Mouse (Mus musculus): ENCODE data around the gene Txndc12. TPM values are rescaled to one million over a fixed set of nuclear protein-coding genes. Genes with fewer than 3 reads are reported as not detected.

Gene Txndc12
- 35.4 and 36.0 TPM in 2 replicates for polyA plus RNA-seq (2021; fragmentation: Nextera tagmentation)
- long read RNA-seq, experiment 1, transcript Txndc12-201 (7 exons, 1,359 nt), result major isoform, 31 of 38 reads
- long read RNA-seq, experiment 1, partial matches to known transcripts, result 5 of 38 reads
- long read RNA-seq, experiment 1, other reads (novel, unspliced or antisense), result 2 of 38 reads
- long read RNA-seq, experiment 2, transcript Txndc12-201 (7 exons, 1,359 nt), result major isoform, 80 of 91 reads
- long read RNA-seq, experiment 2, partial matches to known transcripts, result 2 of 91 reads
- long read RNA-seq, experiment 2, other reads (novel, unspliced or antisense), result 9 of 91 reads

GRCm38 (mm10) chr4:108834115-108834970, at the start of gene Txndc12:
Gene Txndc12, plus strand, starts transcription at chr4:108834601.

GRCm38 (mm10) chr4:108832916-108833827, 1.2 kb upstream of the Txndc12 start, which contains the start of gene Btf3l4:
Gene Btf3l4, minus strand, starts transcription at chr4:108833614.

GRCm38 (mm10) chr4:108847715-108848504, 13.5 kb downstream of the Txndc12 start, which contains the start of gene Kti12:
Gene Kti12, plus strand, starts transcription at chr4:108847785.

GRCm38 (mm10) chr4:108848505-108848848, 14.1 kb downstream of the Txndc12 start, which contains the start of gene A730015C16Rik:
Gene A730015C16Rik, minus strand, starts transcription at chr4:108848619.

GRCm38 (mm10) chr4:108878963-108879822, 44.8 kb downstream of the Txndc12 start, which contains the start of gene Rab3b:
Gene Rab3b, plus strand, starts transcription at chr4:108879063.

Other genes with a start within 250 kb of the Txndc12 start
- gene Cc2d1b, start 214.7 kb upstream of the Txndc12 start, polyA plus RNA-seq (2021; fragmentation: Nextera tagmentation), result 5.7 and 5.9 TPM in 2 replicates
- 0.82 and 0.94 TPM in 2 replicates for gene 3110021N24Rik, start 115.0 kb upstream of the Txndc12 start, polyA plus RNA-seq (2021; fragmentation: Nextera tagmentation)
- gene Zfyve9, start 53.8 kb upstream of the Txndc12 start, polyA plus RNA-seq (2021; fragmentation: Nextera tagmentation), result 10.9 and 11.7 TPM in 2 replicates
- 84.0 and 92.5 TPM in 2 replicates for gene Btf3l4, start 987 bp upstream of the Txndc12 start, polyA plus RNA-seq (2021; fragmentation: Nextera tagmentation)
- gene Kti12, start 13.2 kb downstream of the Txndc12 start, polyA plus RNA-seq (2021; fragmentation: Nextera tagmentation), result 30.2 and 33.0 TPM in 2 replicates
- gene A730015C16Rik, start 14.0 kb downstream of the Txndc12 start, polyA plus RNA-seq (2021; fragmentation: Nextera tagmentation), result 0.25 and 0.34 TPM in 2 replicates
- 81.1 and 103 TPM in 2 replicates for gene Rab3b, start 44.5 kb downstream of the Txndc12 start, polyA plus RNA-seq (2021; fragmentation: Nextera tagmentation)
- gene Nrd1, start 166.1 kb downstream of the Txndc12 start, polyA plus RNA-seq (2021; fragmentation: Nextera tagmentation), result 16.7 and 21.1 TPM in 2 replicates

Data from layer of hippocampus, adult 6 months (tissue).